Mouse (Mus musculus): ENCODE measurements at regions not wholly inside any gene's neighbourhood (a gene's known extent, or its start where the extent isn't known, plus 50 kb on each side); places are given as distances from the start of the nearest gene placed in this dataset.

DNA sequence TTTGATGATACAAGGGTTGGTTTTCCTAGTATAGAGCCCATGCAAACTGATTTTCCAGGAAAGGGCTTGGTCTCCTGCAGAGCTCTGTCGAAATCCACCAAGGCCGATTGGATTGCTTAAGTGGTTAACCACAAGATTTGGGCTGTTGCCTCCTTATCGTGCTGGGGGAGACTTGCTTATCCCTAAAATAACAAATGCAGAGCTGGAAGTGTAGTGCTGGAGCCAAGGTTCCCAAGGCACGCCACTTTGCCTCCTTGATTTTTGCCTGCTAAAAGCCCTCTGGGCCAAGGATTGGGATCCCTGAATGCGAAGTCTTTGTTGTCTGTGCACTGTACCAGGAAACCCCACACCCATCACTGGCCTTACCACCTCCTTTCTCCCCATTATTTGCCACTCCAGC, 52.8 kb upstream of the Tmem178 start:
- Histone ChIP-seq H3K36me3 (ENCODE audit: control insufficient read depth, insufficient read depth, low read length) (no peaks in the 10 kb centered on the region), H3K27me3 (ENCODE audit: control insufficient read depth, insufficient read depth, low read length) (no peaks in the 10 kb centered on the region), H3K4me3 (ENCODE audit: extremely low read depth, insufficient read depth, insufficient read length) (no peak overlapping the region), H3K27ac (ENCODE audit: insufficient read depth, low read length) (no peak overlapping the region), H3K4me1 (ENCODE audit: control insufficient read depth, insufficient read depth, insufficient read length) (no peaks in the 10 kb centered on the region)
- DNase-seq (ENCODE audit: low read depth in 1 of 2, low spot score in 2 of 2) = no peak
- 30% methylated on average over 5 of the region's 5 CpGs for WGBS
- TF ChIP-seq CTCF (IDR thresholded peaks at IDR 0.05; ENCODE audit: extremely low read depth, insufficient read depth, insufficient read length, insufficient replicate concordance) = no peak
- TF ChIP-seq POLR2A (IDR thresholded peaks at IDR 0.05; ENCODE audit: low read depth, low read length) = no peak

- Histone ChIP-seq H3K36me3 (ENCODE audit: control insufficient read depth, insufficient read depth, low read length) (no peaks in the 10 kb centered on the region), H3K27ac (ENCODE audit: insufficient read depth, low read length) (no peak overlapping the region), H3K4me3 (ENCODE audit: extremely low read depth, insufficient read depth, insufficient read length) (no peak overlapping the region), H3K4me1 (ENCODE audit: control insufficient read depth, insufficient read depth, insufficient read length) (no peaks in the 10 kb centered on the region), H3K27me3 (ENCODE audit: control insufficient read depth, insufficient read depth, low read length) (no peaks in the 10 kb centered on the region)
- DNase-seq (ENCODE audit: low read depth in 1 of 2, low spot score in 2 of 2) = no peak
- TF ChIP-seq CTCF (IDR thresholded peaks at IDR 0.05; ENCODE audit: extremely low read depth, insufficient read depth, insufficient read length, insufficient replicate concordance) = no peak
- no peak for TF ChIP-seq POLR2A (IDR thresholded peaks at IDR 0.05; ENCODE audit: low read depth, low read length)
- WGBS = 83% methylated on average over 4 of the region's 4 CpGs
These were observed 55.3 kb upstream of the Tmem178 start for GRCm38 (mm10) chr17:80889095-80889494.

GRCm38 (mm10) chr17:80887749-80888119, 56.7 kb upstream of the Tmem178 start:
- no peak for TF ChIP-seq POLR2A (IDR thresholded peaks at IDR 0.05; ENCODE audit: low read depth, low read length)
- no peak for TF ChIP-seq CTCF (IDR thresholded peaks at IDR 0.05; ENCODE audit: extremely low read depth, insufficient read depth, insufficient read length, insufficient replicate concordance)
- no peaks in the 10 kb centered on the region for H3K27me3 ChIP-seq (ENCODE audit: control insufficient read depth, insufficient read depth, low read length)
- WGBS = 59% methylated on average over 8 of the region's 8 CpGs
- H3K4me1 ChIP-seq (ENCODE audit: control insufficient read depth, insufficient read depth, insufficient read length) = no peaks in the 10 kb centered on the region
- H3K4me3 ChIP-seq (ENCODE audit: extremely low read depth, insufficient read depth, insufficient read length) = no peak overlapping the region
- H3K36me3 ChIP-seq (ENCODE audit: control insufficient read depth, insufficient read depth, low read length) = no peaks in the 10 kb centered on the region
- H3K27ac ChIP-seq (ENCODE audit: insufficient read depth, low read length) = no peak overlapping the region
- no peak for DNase-seq (ENCODE audit: low read depth in 1 of 2, low spot score in 2 of 2)

DNA sequence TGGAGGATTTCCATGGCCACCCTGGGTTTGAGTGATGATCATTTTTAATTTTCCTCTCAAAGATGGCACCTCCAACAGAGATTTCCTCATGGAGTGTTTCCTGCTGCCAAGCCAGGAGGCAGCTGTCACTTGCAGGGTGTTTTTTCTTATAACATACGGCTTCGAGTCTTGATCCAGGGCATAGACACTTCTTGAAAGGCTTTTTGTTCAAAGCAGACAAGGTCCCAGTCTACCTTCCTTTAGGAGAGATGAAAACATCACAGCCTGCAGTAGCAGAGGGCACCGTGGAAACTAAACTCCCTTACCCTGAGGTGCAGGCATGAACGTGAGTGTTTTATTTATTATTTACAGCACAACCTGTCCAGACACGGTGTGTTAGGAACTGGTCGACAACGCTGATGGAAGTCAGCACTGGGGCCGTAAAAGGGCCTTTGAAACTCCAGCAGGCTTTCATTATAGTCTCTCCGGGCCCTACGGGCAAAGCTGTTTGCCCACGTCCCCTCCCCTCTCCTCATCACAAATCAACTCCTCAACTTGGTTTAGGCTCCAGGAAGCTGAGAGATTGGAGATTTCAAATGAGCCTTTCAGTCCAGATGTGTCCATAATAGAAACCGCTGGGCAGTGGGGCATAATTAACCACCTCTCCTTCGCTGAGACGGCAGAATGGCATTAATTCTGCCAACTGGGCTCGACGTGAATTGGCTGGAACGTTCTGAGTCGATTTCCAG, 57.2 kb upstream of the Tmem178 start:
- WGBS = 81% methylated on average over 18 of the region's 18 CpGs

DNA sequence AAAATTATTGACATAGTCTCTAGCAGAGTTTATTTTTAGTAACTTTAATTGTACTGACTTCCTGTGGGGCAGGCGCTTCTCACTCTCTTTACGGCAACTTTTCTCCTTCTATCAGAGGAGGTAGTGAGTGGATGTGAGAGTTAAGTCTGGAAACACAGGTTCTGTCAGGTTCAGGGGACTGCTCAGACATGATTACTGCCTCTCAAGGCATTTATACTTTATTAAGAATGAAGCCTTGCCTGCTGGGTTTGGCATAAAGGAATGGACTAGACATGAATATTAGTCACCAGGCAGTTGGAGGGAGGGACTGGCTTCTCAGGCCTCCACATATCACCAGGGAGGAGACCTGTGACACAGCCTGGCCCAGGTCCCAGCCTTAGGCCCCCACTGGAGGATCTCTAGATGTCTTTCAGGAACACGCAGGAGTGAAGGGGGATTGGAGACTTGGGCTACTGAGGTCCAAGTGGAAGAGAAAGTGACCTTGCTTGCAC, 58.2 kb upstream of the Tmem178 start:
- whole genome bisulfite sequencing = 41% methylated on average over 3 of the region's 3 CpGs

More for the DNA sequence above, 57.2 kb upstream of the Tmem178 start:
- no peak for DNase-seq (ENCODE audit: low read depth in 1 of 2, low spot score in 2 of 2)
- Histone ChIP-seq H3K27ac (ENCODE audit: insufficient read depth, low read length) (no peak overlapping the region), H3K36me3 (ENCODE audit: control insufficient read depth, insufficient read depth, low read length) (no peaks in the 10 kb centered on the region), H3K4me1 (ENCODE audit: control insufficient read depth, insufficient read depth, insufficient read length) (no peaks in the 10 kb centered on the region), H3K4me3 (ENCODE audit: extremely low read depth, insufficient read depth, insufficient read length) (no peak overlapping the region), H3K27me3 (ENCODE audit: control insufficient read depth, insufficient read depth, low read length) (no peaks in the 10 kb centered on the region)
- TF ChIP-seq CTCF (IDR thresholded peaks at IDR 0.05; ENCODE audit: extremely low read depth, insufficient read depth, insufficient read length, insufficient replicate concordance) (no peak), POLR2A (IDR thresholded peaks at IDR 0.05; ENCODE audit: low read depth, low read length) (no peak)

GRCm38 (mm10) chr17:80885706-80886105, 58.7 kb upstream of the Tmem178 start:
- TF ChIP-seq CTCF (IDR thresholded peaks at IDR 0.05; ENCODE audit: extremely low read depth, insufficient read depth, insufficient read length, insufficient replicate concordance) (no peak), POLR2A (IDR thresholded peaks at IDR 0.05; ENCODE audit: low read depth, low read length) (no peak)
- no peak for DNase-seq (ENCODE audit: low read depth in 1 of 2, low spot score in 2 of 2)
- H3K27ac ChIP-seq (ENCODE audit: insufficient read depth, low read length) = no peak overlapping the region
- H3K4me3 ChIP-seq (ENCODE audit: extremely low read depth, insufficient read depth, insufficient read length) = no peak overlapping the region
- 86% methylated on average over 9 of the region's 9 CpGs for WGBS
- H3K4me1 ChIP-seq (ENCODE audit: control insufficient read depth, insufficient read depth, insufficient read length) = no peaks in the 10 kb centered on the region
- H3K27me3 ChIP-seq (ENCODE audit: control insufficient read depth, insufficient read depth, low read length) = no peaks in the 10 kb centered on the region
- no peaks in the 10 kb centered on the region for H3K36me3 ChIP-seq (ENCODE audit: control insufficient read depth, insufficient read depth, low read length)

More for the DNA sequence above, 58.2 kb upstream of the Tmem178 start:
- no peak for TF ChIP-seq POLR2A (IDR thresholded peaks at IDR 0.05; ENCODE audit: low read depth, low read length)
- no peak for TF ChIP-seq CTCF (IDR thresholded peaks at IDR 0.05; ENCODE audit: extremely low read depth, insufficient read depth, insufficient read length, insufficient replicate concordance)
- Histone ChIP-seq H3K36me3 (ENCODE audit: control insufficient read depth, insufficient read depth, low read length) (no peaks in the 10 kb centered on the region), H3K27me3 (ENCODE audit: control insufficient read depth, insufficient read depth, low read length) (no peaks in the 10 kb centered on the region), H3K4me3 (ENCODE audit: extremely low read depth, insufficient read depth, insufficient read length) (no peak overlapping the region), H3K4me1 (ENCODE audit: control insufficient read depth, insufficient read depth, insufficient read length) (no peaks in the 10 kb centered on the region), H3K27ac (ENCODE audit: insufficient read depth, low read length) (no peak overlapping the region)
- no peak for DNase-seq (ENCODE audit: low read depth in 1 of 2, low spot score in 2 of 2)

DNA sequence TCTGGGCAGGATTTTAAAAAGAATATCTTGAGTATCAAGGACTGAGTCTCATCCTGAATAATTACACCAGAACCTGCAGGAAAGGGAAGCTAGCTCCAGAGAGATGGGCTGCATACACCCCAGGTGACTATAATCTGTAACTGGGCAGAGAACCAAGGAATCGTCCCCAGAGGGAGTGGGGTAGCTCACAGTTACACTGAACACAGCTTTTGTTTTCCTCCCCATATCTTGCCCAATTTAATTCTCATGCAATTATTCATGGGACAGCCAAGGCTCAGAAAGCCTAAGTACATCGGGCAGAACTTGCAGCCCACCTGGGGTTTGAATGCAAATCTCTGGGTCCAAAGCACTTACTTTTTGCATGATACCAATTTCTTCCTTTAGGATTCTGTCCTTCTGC, 59.5 kb upstream of the Tmem178 start:
- no peak for DNase-seq (ENCODE audit: low read depth in 1 of 2, low spot score in 2 of 2)

More for the DNA sequence above, 59.5 kb upstream of the Tmem178 start:
- H3K27me3 ChIP-seq (ENCODE audit: control insufficient read depth, insufficient read depth, low read length) = no peaks in the 10 kb centered on the region
- no peaks in the 10 kb centered on the region for H3K36me3 ChIP-seq (ENCODE audit: control insufficient read depth, insufficient read depth, low read length)
- H3K4me1 ChIP-seq (ENCODE audit: control insufficient read depth, insufficient read depth, insufficient read length) = no peaks in the 10 kb centered on the region
- TF ChIP-seq POLR2A (IDR thresholded peaks at IDR 0.05; ENCODE audit: low read depth, low read length) (no peak), CTCF (IDR thresholded peaks at IDR 0.05; ENCODE audit: extremely low read depth, insufficient read depth, insufficient read length, insufficient replicate concordance) (no peak)
- H3K4me3 ChIP-seq (ENCODE audit: extremely low read depth, insufficient read depth, insufficient read length) = no peak overlapping the region
- H3K27ac ChIP-seq (ENCODE audit: insufficient read depth, low read length) = no peak overlapping the region
- WGBS = 86% methylated on average over 2 of the region's 2 CpGs
